Mouse (Mus musculus): ENCODE data around the gene Rnaset2b.
"Not testable (repeated sequence)": the region's sequence is repeated elsewhere in the genome, so short reads cannot be mapped to it uniquely, and the experiment has no call there.

Gene Rnaset2b

GRCm38 (mm10) chr17:6980144-6980543, 9.7 kb downstream of the Rnaset2b start:
- not testable (repeated sequence) for DNase-seq (ENCODE audit: low read depth, low spot score)

DNA sequence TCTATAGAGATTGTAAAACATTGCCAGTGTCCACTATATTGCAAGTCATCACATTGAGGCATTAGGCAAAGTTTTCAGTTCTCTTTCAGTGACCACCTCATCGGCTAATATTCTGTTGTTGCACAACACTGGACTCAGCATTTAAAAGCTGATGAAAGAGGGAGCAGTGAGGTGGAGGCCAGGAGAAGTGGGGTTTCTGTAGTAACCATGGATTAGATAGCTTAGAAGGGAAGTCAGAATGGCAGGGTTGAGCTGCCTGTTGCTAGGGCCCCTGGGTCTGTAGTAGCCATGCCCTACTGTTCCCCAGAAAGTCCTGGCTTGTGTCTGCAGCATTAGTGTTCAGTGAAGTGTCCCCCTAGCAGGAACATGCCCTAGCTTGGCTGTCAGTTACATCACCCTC, 15.7 kb downstream of the Rnaset2b start:
- not testable (repeated sequence) for DNase-seq (ENCODE audit: low read depth, low spot score)

DNA sequence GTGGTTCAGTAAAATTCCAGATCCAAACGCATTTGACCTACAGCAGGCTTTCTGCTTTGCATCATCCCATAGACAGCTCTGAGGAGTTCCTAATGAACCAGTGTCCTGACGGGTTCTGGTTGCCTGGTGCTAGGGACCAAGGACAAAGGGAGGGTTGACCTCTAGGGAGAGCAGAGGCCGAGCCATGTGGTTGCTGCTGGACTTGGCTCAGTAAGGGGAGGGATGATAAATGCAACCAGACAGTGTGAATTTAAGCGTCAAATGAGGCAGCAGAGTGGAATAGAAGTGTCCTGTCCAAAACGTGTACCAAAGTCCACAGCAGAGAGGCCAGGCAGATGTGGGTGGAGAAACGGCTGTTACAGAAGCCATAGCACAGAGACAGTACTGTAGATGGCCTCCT, 25.1 kb downstream of the Rnaset2b start:
- DNase-seq (ENCODE audit: low read depth, low spot score) = not testable (repeated sequence)

DNA sequence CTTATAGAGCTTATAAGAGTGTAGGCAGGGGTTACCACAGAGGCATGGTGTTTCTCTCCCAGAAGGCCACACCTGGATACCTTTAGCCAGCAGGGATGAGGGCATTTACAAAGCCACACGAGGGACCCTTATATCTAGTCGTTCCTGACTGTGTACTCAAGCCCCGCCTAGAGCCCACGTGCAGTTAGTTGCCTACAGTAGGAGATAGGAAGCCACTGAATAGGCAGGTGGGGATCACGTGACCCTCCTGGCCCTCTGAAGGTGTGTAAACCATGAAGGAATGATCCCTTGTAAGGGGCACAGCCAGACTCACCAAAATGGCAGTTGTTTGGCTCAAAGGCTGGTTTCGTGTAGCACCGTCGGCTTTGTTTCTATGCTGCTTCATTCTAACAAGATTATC, 26.4 kb downstream of the Rnaset2b start:
- not testable (repeated sequence) for DNase-seq (ENCODE audit: low read depth, low spot score)

DNA sequence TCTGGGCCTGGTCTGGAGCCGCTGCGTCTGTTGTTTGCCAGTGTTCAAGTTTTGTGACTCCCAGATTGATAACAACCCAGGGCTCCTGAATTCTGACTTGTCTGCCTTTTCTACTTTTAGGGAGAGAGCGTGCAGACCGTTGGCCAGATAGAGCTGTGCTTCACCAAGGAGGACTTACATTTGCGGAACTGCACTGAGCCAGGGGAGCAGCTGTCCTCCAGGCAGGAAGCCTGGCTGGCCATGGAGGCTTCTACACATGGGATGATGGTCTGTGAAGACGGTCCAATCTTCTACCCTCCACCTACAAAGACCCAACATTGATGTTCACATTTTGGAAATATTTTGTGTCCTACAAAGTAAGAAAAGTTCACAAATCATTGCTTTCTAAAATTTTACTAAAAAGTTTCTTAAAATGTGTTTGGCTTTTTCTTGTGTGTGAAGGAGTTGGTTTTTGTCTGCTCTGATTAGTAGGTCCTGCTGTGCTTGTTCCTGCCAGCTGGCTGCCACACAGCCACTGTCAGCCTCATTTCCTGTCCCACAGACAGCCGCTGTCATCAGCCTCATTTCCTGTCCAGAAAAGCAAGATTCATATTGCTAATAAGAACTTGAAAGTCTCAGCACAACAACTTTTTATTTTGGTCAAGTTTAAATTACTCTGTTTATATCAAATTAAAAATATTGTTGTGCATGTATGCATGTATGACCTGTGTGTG, 27.5 kb downstream of the Rnaset2b start:
- DNase-seq (ENCODE audit: low read depth, low spot score) = not testable (repeated sequence)

DNA sequence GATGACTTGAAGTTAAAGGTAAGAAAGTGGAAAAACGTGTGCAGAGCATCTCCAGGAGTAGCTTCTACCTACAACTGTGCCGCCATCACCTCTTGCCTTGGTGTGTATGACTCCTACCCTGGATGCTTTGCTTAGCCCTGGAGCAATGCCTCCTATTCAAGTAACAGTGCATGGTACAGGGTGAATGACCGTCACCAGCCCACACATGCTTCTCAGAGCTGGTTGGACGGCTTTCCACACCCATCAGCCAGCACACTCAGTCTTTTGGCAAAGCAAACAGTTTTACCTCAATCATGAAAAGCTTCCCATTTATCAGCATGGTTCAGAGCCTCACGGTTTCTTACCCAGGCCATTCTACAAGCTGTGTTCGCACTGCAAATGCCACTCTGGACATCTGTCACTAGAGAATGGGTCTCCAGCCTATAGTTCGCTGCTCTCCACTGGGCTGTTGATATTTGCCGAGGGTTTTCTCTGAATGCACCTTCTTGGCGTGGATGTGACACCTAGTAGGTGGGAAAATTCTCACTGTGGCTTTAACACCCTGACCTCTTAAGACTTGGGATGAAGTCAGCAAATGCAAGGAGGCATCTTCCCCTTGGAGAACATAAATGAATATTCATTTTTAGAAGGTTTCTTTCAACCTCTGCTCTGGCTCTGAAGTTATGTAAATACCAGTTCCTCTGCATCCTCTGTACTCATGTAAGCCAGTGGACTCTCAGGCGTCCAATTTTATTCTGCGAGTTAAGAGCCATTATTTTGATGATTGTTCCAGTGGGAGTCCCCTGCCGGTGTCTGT, 31.6 kb downstream of the Rnaset2b start:
- not testable (repeated sequence) for DNase-seq (ENCODE audit: low read depth, low spot score)

DNA sequence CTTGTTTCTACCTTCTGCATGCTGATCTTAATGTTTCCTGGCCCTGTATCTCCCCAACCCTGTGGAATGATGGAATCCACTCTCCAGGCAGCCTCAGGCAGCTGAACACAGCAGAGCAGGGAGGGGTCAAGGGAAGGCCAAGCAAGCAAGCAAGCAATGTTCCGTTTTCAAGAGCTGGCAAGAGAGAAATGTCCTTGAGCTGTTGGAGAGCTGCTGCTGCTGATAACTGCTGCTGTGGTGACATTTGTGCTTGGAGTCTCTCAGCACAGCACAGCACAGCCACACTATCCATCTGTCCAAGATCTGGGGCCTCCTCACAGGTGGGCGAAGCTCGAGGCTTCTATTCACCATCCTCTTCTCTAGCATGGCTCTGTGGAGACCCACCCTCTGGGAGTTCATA, 33.0 kb downstream of the Rnaset2b start:
- DNase-seq (ENCODE audit: low read depth, low spot score) = not testable (repeated sequence)

DNA sequence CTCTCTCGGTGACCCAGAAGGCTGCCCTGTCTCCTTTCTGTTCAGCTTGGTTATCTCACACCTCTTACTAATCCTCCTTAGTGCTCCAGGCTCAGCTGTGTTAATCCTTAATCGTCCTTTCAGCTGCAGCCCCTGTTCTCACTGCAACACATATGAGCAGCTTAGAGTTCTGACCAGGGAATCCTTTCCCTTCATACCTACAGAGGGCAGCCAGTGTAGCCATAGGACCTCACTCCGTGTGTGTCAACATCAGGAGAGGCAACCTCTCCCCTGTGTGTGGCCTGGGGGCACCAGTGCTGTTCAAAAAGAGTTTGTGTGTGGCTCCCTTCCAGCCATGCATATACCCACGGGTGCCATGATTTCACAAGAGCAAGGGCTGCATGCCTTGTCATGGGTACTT, 35.2 kb downstream of the Rnaset2b start:
- DNase-seq (ENCODE audit: low read depth, low spot score) = not testable (repeated sequence)

DNA sequence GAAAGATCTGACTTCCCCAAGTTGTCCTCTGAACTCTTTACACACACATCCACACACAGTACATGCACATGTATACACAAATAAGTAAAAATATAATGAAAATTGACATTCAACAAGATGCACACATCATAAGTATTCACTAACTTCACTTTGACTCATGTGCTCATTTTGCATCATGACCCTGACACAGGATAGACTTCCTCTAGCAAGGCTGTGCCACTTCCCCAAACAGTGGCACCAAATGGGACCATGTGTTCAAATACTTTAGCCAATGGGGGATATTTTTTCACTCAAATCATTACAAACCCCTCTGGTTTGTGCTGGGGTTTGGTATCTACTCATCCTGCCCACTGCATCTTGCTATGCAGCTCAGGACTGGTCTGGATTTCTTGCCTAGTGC, 38.5 kb downstream of the Rnaset2b start:
- DNase-seq (ENCODE audit: low read depth, low spot score) = not testable (repeated sequence)

- DNase-seq (ENCODE audit: low read depth, low spot score) = not testable (repeated sequence)
Measured at GRCm38 (mm10) chr17:7009440-7009839, 39.0 kb downstream of the Rnaset2b start.

DNA sequence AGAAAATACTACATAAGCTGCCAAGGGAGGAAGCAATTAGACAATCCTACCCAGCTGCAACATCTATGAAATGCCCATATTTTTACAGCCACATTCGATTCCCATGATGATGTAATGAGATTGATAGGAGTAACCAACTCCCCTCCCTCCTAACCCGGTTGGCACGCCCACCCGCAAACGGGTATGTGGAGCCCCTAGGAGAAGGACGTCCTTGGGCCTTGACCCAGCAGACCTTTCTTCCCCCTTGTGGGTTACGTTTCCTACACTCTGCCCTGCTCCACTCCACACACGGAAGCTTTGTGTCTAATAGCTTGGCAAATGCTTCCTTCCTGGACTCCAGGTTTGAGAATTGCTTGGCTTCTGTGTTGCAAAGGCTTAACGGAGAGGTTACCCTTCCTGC, 39.5 kb downstream of the Rnaset2b start:
- DNase-seq (ENCODE audit: low read depth, low spot score) = not testable (repeated sequence)

GRCm38 (mm10) chr17:7014190-7014589, 43.8 kb downstream of the Rnaset2b start:
- DNase-seq (ENCODE audit: low read depth, low spot score) = not testable (repeated sequence)

GRCm38 (mm10) chr17:7025257-7025656, 54.8 kb downstream of the Rnaset2b start, which contains the start of gene Gm1604a:
TSS of gene Gm1604a (plus strand) at chr17:7025568.
- DNase-seq (ENCODE audit: low read depth, low spot score) = not testable (repeated sequence)

- DNase-seq (ENCODE audit: low read depth, low spot score) = not testable (repeated sequence)
Measured at GRCm38 (mm10) chr17:7025764-7026346, 55.4 kb downstream of the Rnaset2b start.

- DNase-seq (ENCODE audit: low read depth, low spot score) = not testable (repeated sequence)
Measured at GRCm38 (mm10) chr17:7030204-7030603, 59.8 kb downstream of the Rnaset2b start.

DNA sequence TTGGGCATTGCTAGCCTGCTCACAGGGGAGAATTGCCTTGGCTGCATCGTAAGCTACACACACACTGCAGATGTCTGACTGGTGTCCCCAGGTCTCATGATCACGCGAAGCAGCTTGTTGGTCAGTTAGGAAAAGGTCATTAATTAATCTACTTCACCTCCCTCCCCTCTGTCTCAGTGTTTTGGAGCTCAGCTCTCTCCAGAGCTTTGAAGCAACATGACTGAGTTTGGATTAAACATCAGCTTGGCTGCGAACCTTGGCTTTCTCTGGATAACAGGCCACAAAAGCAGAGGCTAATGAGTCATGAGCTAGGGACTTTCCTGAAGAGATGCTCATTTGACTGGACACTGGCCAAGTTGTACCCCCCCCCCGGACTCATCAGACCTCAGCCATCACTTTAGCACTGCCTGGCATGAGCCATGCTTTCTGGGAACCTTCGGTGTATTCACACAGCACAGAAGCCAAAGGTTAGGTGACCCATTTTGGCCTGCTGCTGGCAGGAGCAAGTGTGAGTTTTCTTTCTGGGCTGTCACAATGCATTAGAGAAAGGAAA, 60.3 kb downstream of the Rnaset2b start:
- not testable (repeated sequence) for DNase-seq (ENCODE audit: low read depth, low spot score)

- not testable (repeated sequence) for DNase-seq (ENCODE audit: low read depth, low spot score)
Measured at GRCm38 (mm10) chr17:7033192-7034166, 63.0 kb downstream of the Rnaset2b start.

Measured in A20 (cell line).